Mouse (Mus musculus) stomach, embryonic 14.5 days (tissue): ENCODE measurements around the gene Dppa1. TPM values are rescaled to one million over a fixed set of nuclear protein-coding genes. Genes with fewer than 3 reads are reported as not detected.
"Not testable (repeated sequence)": the region's sequence is repeated elsewhere in the genome, so short reads cannot be mapped to it uniquely, and the experiment has no call there.

Experiments used
- ATAC-seq: fragments of 200-750 bp; cut with Nextera tagmentation; 2 replicates; pipeline ENCODE4 v1.8.0; 2017; ENCODE audit warnings: low read depth, moderate TSS enrichment; ENCODE audit not compliant: insufficient number of reproducible peaks, insufficient read depth, low FRiP score
- H3K27ac ChIP-seq: fragments of 300-500 bp; sonication (generic); 2 replicates; pipeline ENCODE4 v1.5.1; 2014; ENCODE audit warnings: mild to moderate bottlenecking, low read length, moderate library complexity, mixed read lengths
- H3K27me3 ChIP-seq: fragments of 300-500 bp; sonication (generic); 2 replicates; pipeline ENCODE4 v1.6.1; 2014; ENCODE audit warnings: low read length, control low read depth, mixed read lengths; ENCODE audit not compliant: control insufficient read depth, insufficient read depth
- H3K36me3 ChIP-seq: fragments of 300-500 bp; sonication (generic); 2 replicates; pipeline ENCODE4 v1.6.1; 2014; ENCODE audit warnings: mild to moderate bottlenecking, control low read depth, low read length, moderate library complexity, mixed read lengths; ENCODE audit not compliant: control insufficient read depth, insufficient read depth
- H3K4me1 ChIP-seq: fragments of 300-500 bp; sonication (generic); 2 replicates; pipeline ENCODE4 v1.6.1; 2014; ENCODE audit warnings: low read length, control low read depth, mixed read lengths; ENCODE audit not compliant: control insufficient read depth, insufficient read depth
- H3K4me2 ChIP-seq: fragments of 300-500 bp; sonication (generic); replicated peaks from 2 replicates; pipeline ENCODE4 v1.6.1; 2014; ENCODE audit warnings: low read depth, low read length, control low read depth
- H3K4me3 ChIP-seq: fragments of 300-500 bp; sonication (generic); 2 replicates; pipeline ENCODE4 v1.5.1; 2014; ENCODE audit warnings: low read depth, low read length, control low read depth
- H3K9ac ChIP-seq: fragments of 300-500 bp; sonication (generic); replicated peaks from 2 replicates; pipeline ENCODE4 v1.6.1; 2014; ENCODE audit warnings: low read depth, mild to moderate bottlenecking, control low read depth, low read length, moderate library complexity, mixed read lengths
- H3K9me3 ChIP-seq: fragments of 300-500 bp; sonication (generic); 2 replicates; pipeline ENCODE4 v1.6.1; 2016; ENCODE audit warnings: low read depth, low read length, control low read depth; ENCODE audit not compliant: control insufficient read depth
- WGBS: fragments of 180-500 bp; shearing (Covaris S2); extraction: QIAGEN DNeasy Blood & Tissue Kit; methylation state at CpG from one replicate; pipeline ENCODE4 v1.1.7; 2014; 5-methylcytosine and 5-hydroxymethylcytosine counted together
- polyA plus RNA-seq: library from polyadenylated mRNA; unstranded; fragments of >200 nt; fragmentation: Nextera tagmentation; extraction: Ambion mirVana; gene quantifications from 2 replicates; pipeline ENCODE4 v1.2.1, GENCODE M21; 2014

Gene Dppa1
- polyA plus RNA-seq, 1 experiment from 2014 or later: not detected

DNA sequence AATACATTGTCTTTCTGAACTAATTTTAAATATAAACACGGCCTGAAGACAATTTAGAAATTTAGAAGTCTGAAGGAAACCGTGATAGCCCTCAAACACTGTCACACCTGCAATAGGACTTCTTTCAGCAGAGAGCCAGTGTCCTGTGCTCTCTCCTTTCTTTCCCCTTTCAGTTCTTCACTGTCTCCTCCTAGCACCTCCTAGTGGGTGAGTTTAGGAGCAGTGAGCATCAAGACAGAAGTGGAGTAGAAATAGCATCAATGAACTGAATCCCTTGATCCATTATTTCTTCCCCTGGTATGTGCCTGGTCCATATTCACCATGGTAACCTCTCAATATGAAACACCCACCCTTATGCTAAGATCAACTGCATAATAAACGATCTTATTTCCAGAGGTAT is 7.5 kb upstream of the Dppa1 start:
- Histone ChIP-seq H3K9ac (no peak overlapping the region), H3K4me3 (no peak overlapping the region), H3K4me2 (no peak overlapping the region), H3K27ac (no peak overlapping the region), H3K9me3 (no peaks in the 10 kb centered on the region), H3K27me3 (no peaks in the 10 kb centered on the region), H3K36me3 (no peaks in the 10 kb centered on the region), H3K4me1 (no peaks in the 10 kb centered on the region)
- ATAC-seq: no peak
- 75% methylated on average over 3 of the region's 3 CpGs for WGBS

- H3K4me2 ChIP-seq, H3K36me3 ChIP-seq, H3K4me3 ChIP-seq, H3K4me1 ChIP-seq, H3K9ac ChIP-seq, H3K27ac ChIP-seq, H3K27me3 ChIP-seq, ATAC-seq, H3K9me3 ChIP-seq: not testable (repeated sequence)
- 85% methylated on average over 4 of the region's 4 CpGs for WGBS
Observed at GRCm38 (mm10) chr11:46635516-46635915, 6.5 kb upstream of the Dppa1 start.

GRCm38 (mm10) chr11:46631635-46632034 is 2.6 kb upstream of the Dppa1 start:
- H3K9me3 ChIP-seq: no peaks in the 10 kb centered on the region
- no peak overlapping the region for H3K9ac ChIP-seq
- no peak overlapping the region for H3K27ac ChIP-seq
- no peaks in the 10 kb centered on the region for H3K27me3 ChIP-seq
- WGBS: 34% methylated on average over 3 of the region's 3 CpGs
- H3K4me1 ChIP-seq: no peaks in the 10 kb centered on the region
- H3K36me3 ChIP-seq: no peaks in the 10 kb centered on the region
- H3K4me3 ChIP-seq: no peak overlapping the region
- no peak for ATAC-seq
- H3K4me2 ChIP-seq: no peak overlapping the region

DNA sequence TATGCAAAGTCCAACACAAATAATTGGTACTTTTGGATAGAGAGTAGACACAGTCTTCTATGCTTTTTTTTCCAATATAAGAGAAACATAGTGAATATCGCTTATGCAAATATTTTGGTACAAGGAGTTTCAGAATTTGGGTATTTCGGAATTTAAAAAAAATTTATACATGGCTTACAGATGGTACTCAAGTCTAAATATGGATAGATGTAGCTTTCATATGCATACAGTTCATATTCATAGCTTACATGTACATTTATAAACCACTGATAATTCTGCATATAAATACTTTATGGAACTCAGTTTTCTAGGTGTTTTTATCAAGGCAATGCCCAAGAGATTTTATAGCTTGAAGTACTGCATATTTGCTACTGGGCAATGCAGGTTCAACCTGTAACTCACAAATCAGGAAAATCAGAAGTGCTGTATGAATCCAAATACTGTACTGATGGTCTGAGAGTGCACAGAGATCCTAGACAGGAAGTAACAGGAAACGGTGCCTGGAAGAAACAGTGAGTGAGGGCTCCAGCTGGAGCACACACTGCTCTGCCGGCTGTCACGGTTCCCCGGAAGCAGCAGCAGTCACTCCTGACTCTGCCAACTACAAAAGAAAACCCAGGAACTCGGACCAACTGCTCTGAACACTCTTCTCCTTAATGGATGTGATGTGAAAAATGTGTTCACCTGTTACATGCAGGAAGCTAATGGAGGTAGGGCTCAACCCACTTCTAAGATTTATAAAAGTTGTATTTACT is 8.5 kb downstream of the Dppa1 start:
- 57% methylated on average over 7 of the region's 7 CpGs for WGBS
- Histone ChIP-seq H3K4me1 (no peaks in the 10 kb centered on the region), H3K36me3 (no peaks in the 10 kb centered on the region), H3K27me3 (no peaks in the 10 kb centered on the region), H3K4me3 (no peak overlapping the region), H3K9me3 (no peaks in the 10 kb centered on the region), H3K9ac (no peak overlapping the region), H3K4me2 (no peak overlapping the region), H3K27ac (no peak overlapping the region)
- no peak for ATAC-seq

DNA sequence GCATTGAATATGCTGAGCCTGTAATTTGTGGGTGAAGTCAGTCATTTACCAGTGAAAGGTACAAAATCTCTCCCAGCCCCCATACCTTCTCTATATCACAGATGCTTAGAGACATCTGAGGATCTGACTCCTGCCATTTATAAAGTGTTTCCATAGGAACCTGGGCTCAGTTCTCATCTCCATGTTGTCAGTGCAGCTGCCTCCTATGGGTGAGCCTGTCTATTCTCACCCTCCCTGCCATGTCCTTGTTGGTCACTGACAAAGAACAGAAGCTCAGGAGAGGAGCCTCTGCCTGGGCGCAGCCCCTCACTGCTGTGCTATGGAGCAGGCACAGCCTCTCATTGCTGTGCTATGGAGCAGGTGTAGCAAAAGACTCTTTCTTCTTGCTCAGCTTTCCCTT is 9.1 kb downstream of the Dppa1 start:
- H3K4me3 ChIP-seq: no peak overlapping the region
- no peak overlapping the region for H3K27ac ChIP-seq
- 67% methylated on average over 1 of the region's 1 CpGs for WGBS
- H3K9me3 ChIP-seq: no peaks in the 10 kb centered on the region
- H3K4me2 ChIP-seq: no peak overlapping the region
- no peaks in the 10 kb centered on the region for H3K27me3 ChIP-seq
- no peaks in the 10 kb centered on the region for H3K36me3 ChIP-seq
- no peaks in the 10 kb centered on the region for H3K4me1 ChIP-seq
- H3K9ac ChIP-seq: no peak overlapping the region
- ATAC-seq: no peak

- Histone ChIP-seq H3K4me2 (no peak overlapping the region), H3K27me3 (no peaks in the 10 kb centered on the region), H3K36me3 (no peaks in the 10 kb centered on the region), H3K9ac (no peak overlapping the region), H3K4me1 (no peaks in the 10 kb centered on the region), H3K9me3 (no peaks in the 10 kb centered on the region), H3K27ac (no peak overlapping the region), H3K4me3 (no peak overlapping the region)
- ATAC-seq: no peak
- 67% methylated on average over 2 of the region's 2 CpGs for WGBS
Observed at GRCm38 (mm10) chr11:46592416-46592815, 36.6 kb downstream of the Dppa1 start.

DNA sequence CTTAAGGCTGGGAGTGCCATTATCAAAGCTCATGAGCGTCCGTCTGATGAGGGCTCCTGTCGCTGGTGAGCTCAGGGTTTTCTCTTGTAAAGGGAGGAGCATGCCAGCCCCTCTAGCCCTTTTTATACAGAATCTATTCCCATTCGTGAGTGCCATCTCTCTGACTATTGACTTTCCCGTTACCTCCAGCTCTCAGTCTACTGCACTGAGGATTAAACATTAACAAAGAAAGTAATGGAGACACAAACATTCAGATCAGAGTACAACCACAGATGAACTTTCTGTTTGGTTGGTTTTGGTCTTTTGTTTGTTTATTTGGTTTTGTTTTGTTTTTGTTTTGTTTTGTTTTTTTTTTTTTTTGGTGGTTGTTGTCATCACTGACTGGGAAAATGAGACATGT is 46.3 kb downstream of the Dppa1 start:
- no peaks in the 10 kb centered on the region for H3K9me3 ChIP-seq
- no peaks in the 10 kb centered on the region for H3K4me1 ChIP-seq
- no peak overlapping the region for H3K4me3 ChIP-seq
- H3K27ac ChIP-seq: no peak overlapping the region
- 71% methylated on average over 5 of the region's 5 CpGs for WGBS
- H3K36me3 ChIP-seq: no peaks in the 10 kb centered on the region
- no peak overlapping the region for H3K9ac ChIP-seq
- no peak for ATAC-seq
- H3K4me2 ChIP-seq: no peak overlapping the region
- no peaks in the 10 kb centered on the region for H3K27me3 ChIP-seq

GRCm38 (mm10) chr11:46580428-46580827 is 48.6 kb downstream of the Dppa1 start:
- ATAC-seq: no peak
- H3K36me3 ChIP-seq: no peaks in the 10 kb centered on the region
- 70% methylated on average over 3 of the region's 3 CpGs for WGBS
- no peak overlapping the region for H3K4me3 ChIP-seq
- no peak overlapping the region for H3K4me2 ChIP-seq
- no peak overlapping the region for H3K27ac ChIP-seq
- no peaks in the 10 kb centered on the region for H3K27me3 ChIP-seq
- no peaks in the 10 kb centered on the region for H3K9me3 ChIP-seq
- no peak overlapping the region for H3K9ac ChIP-seq
- H3K4me1 ChIP-seq: no peaks in the 10 kb centered on the region

GRCm38 (mm10) chr11:46578771-46579281 is 50.2 kb downstream of the Dppa1 start:
- Histone ChIP-seq H3K4me3 (no peak overlapping the region), H3K9ac (no peak overlapping the region), H3K9me3 (no peaks in the 10 kb centered on the region), H3K4me2 (no peak overlapping the region), H3K27me3 (no peaks in the 10 kb centered on the region), H3K4me1 (no peaks in the 10 kb centered on the region), H3K36me3 (no peaks in the 10 kb centered on the region), H3K27ac (no peak overlapping the region)
- WGBS: 47% methylated on average over 5 of the region's 5 CpGs
- ATAC-seq: no peak
